Mouse (Mus musculus): ENCODE results near the gene Cbx5.

Gene Cbx5

GRCm38 (mm10) chr15:103214971-103215907, 24.4 kb downstream of the Cbx5 start:
- in situ Hi-C loops (cut with MseI, MboI): no loop called here

- in situ Hi-C loops (cut with MseI, MboI): no loop called here
Observed at GRCm38 (mm10) chr15:103214149-103214548, 25.5 kb downstream of the Cbx5 start.

GRCm38 (mm10) chr15:103205156-103205555, 34.5 kb downstream of the Cbx5 start:
- in situ Hi-C loops (cut with MseI, MboI): no loop called here

- in situ Hi-C loops (cut with MseI, MboI): no loop called here
Observed at GRCm38 (mm10) chr15:103202088-103202793, 37.4 kb downstream of the Cbx5 start.

- in situ Hi-C loops (cut with MseI, MboI): no loop called here
Observed at GRCm38 (mm10) chr15:103197785-103198184, 41.8 kb downstream of the Cbx5 start.

GRCm38 (mm10) chr15:103196835-103197234, 42.8 kb downstream of the Cbx5 start:
- in situ Hi-C loops (cut with MseI, MboI): no loop called here

GRCm38 (mm10) chr15:103193606-103194005, 46.0 kb downstream of the Cbx5 start:
- in situ Hi-C loops (cut with MseI, MboI): no loop called here

- in situ Hi-C loops (cut with MseI, MboI): no loop called here
Observed at GRCm38 (mm10) chr15:103190531-103191462, 48.8 kb downstream of the Cbx5 start.

- in situ Hi-C loops (cut with MseI, MboI): no loop called here
Observed at GRCm38 (mm10) chr15:103190083-103190482, 49.5 kb downstream of the Cbx5 start.

- in situ Hi-C loops (cut with MseI, MboI): no loop called here
Observed at GRCm38 (mm10) chr15:103187803-103188202, 51.8 kb downstream of the Cbx5 start.

GRCm38 (mm10) chr15:103185462-103186198, 54.0 kb downstream of the Cbx5 start:
- in situ Hi-C loops (cut with MseI, MboI): no loop called here

GRCm38 (mm10) chr15:103183651-103184610, 55.7 kb downstream of the Cbx5 start:
- in situ Hi-C loops (cut with MseI, MboI): no loop called here

GRCm38 (mm10) chr15:103183135-103183534, 56.5 kb downstream of the Cbx5 start:
- in situ Hi-C loops (cut with MseI, MboI): no loop called here

- in situ Hi-C loops (cut with MseI, MboI): no loop called here
Observed at GRCm38 (mm10) chr15:103182166-103182790, 57.3 kb downstream of the Cbx5 start.

GRCm38 (mm10) chr15:103180406-103180805, 59.2 kb downstream of the Cbx5 start:
- in situ Hi-C loops (cut with MseI, MboI): no loop called here

- in situ Hi-C loops (cut with MseI, MboI): no loop called here
Observed at GRCm38 (mm10) chr15:103178767-103179166, 60.8 kb downstream of the Cbx5 start.

- in situ Hi-C loops (cut with MseI, MboI): no loop called here
Observed at GRCm38 (mm10) chr15:103178137-103178536, 61.5 kb downstream of the Cbx5 start.

GRCm38 (mm10) chr15:103177611-103178041, 62.0 kb downstream of the Cbx5 start:
- in situ Hi-C loops (cut with MseI, MboI): no loop called here

GRCm38 (mm10) chr15:103176874-103177421, 62.7 kb downstream of the Cbx5 start:
- in situ Hi-C loops (cut with MseI, MboI): no loop called here

Measured in mouse trophoblast stem cell (cell line).